Mouse (Mus musculus): ENCODE measurements around the gene Med1.
"Not testable (repeated sequence)": the region's sequence is repeated elsewhere in the genome, so short reads cannot be mapped to it uniquely, and the experiment has no call there.

Med1 gene

GRCm38 (mm10) chr11:98192901-98193805 is at the start of gene Med1:
Med1 (minus strand) TSS chr11:98193293.
- DNase-seq (ENCODE audit: low read depth, low spot score), result peak; percentile 97

- DNase-seq (ENCODE audit: low read depth, low spot score), result no peak
Observed at GRCm38 (mm10) chr11:98238995-98239394, 45.9 kb upstream of the Med1 start.

- peak; percentile 5 for DNase-seq (ENCODE audit: low read depth, low spot score)
Observed at GRCm38 (mm10) chr11:98238416-98238815, 45.3 kb upstream of the Med1 start.

- no peak for DNase-seq (ENCODE audit: low read depth, low spot score)
Observed at GRCm38 (mm10) chr11:98226349-98226748, 33.3 kb upstream of the Med1 start.

DNA sequence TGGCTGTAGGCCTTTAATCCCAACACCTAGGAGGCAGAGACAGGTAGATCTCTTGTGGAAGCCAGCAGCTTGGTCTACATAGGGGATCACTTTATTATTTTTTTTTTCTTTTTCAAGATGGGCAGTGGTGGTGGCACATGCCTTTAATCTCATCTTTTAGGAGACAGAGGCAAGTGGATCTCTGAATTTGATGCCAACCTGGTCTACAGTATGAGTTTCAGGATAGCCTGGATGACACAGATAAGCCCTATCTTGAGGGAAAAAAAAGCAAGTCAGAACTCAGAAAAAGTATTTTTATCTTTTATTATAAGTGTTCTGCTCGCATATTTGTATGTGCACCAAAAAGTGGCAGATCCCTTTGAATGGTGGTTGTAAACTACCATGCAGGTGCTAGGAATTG is 20.2 kb upstream of the Med1 start:
- DNase-seq (ENCODE audit: low read depth, low spot score), result no peak

DNA sequence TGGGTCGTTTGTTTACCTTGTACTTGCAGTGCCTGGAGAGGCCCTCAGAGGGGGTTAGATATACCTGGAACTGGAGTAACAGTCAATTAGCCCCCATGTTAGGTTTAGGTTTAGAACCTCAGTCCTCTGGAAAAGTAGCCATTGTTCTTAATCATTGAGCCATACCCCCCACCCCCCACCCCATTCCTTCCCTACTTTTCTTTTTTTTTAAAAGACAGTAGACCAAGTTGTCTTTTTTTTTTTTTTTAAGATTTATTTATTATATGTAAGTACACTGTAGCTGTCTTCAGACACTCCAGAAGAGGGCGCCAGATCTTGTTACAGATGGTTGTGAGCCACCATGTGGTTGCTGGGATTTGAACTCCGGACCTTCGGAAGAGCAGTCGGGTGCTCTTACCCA is 16.6 kb upstream of the Med1 start:
- DNase-seq (ENCODE audit: low read depth, low spot score), result not testable (repeated sequence)

DNA sequence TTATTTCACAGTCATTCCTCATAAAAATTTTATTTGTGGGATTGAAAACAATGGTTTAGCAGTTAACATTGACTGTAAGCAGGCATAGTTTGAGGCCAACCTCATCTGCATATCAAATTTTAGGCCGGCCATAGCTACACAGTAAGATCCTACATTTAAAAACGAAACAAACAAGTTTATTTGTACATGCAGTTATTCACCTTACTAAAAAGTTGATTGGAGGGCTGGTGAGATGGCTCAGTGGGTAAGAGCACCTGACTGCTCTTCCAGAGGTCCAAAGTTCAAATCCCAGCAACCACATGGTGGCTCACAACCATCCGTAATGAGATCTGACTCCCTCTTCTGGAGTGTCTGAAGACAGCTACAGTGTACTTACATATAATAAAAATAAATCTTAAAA is 13.2 kb upstream of the Med1 start:
- not testable (repeated sequence) for DNase-seq (ENCODE audit: low read depth, low spot score)

DNA sequence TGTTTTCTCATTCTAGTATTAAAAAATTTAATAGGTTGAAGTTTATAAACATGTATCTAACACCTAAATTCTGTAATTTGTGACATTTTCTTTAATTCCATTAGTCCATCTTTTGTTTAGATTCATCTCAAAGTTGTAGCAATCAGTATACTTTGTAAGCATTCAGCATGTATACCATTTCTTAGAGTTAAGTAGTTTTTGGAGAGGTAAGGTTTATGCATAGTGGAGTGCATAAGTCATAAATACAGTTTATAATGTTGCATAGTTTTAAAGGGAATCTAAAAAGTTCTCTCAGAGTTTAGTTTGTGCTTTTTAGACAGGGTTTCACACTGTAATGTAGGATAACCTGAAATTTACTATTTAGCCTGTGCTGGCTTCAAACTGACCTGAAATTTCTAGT is 12.4 kb upstream of the Med1 start:
- DNase-seq (ENCODE audit: low read depth, low spot score), result no peak

GRCm38 (mm10) chr11:98203931-98204421 is 10.9 kb upstream of the Med1 start:
- peak; percentile 14 for DNase-seq (ENCODE audit: low read depth, low spot score)

DNA sequence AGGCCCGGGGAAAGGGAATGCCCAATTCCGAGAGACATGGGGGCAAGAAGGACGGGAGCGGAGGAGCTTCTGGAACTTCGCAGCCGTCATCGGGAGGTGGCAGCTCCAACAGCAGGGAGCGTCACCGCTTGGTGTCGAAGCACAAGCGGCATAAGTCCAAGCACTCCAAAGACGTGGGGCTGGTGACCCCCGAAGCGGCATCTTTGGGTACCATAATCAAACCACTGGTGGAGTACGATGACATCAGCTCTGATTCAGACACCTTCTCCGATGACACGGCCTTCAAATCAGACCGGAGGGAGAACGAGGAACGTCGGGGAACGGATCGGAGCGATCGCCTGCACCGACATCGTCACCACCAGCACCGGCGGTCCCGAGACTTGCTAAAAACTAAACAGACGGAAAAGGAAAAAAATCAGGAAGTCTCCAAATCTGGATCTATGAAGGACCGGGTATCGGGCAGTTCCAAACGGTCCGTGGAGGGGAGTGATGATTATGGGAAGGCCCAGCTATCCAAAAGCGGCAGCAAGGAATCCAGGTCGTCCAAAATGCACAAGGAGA is 10.3 kb upstream of the Med1 start:
- DNase-seq (ENCODE audit: low read depth, low spot score), result no peak

GRCm38 (mm10) chr11:98202641-98203350 is 9.7 kb upstream of the Med1 start, which contains the start of gene Cdk12:
Cdk12 (plus strand) TSS chr11:98203059.
- peak; percentile 99 for DNase-seq (ENCODE audit: low read depth, low spot score)

DNA sequence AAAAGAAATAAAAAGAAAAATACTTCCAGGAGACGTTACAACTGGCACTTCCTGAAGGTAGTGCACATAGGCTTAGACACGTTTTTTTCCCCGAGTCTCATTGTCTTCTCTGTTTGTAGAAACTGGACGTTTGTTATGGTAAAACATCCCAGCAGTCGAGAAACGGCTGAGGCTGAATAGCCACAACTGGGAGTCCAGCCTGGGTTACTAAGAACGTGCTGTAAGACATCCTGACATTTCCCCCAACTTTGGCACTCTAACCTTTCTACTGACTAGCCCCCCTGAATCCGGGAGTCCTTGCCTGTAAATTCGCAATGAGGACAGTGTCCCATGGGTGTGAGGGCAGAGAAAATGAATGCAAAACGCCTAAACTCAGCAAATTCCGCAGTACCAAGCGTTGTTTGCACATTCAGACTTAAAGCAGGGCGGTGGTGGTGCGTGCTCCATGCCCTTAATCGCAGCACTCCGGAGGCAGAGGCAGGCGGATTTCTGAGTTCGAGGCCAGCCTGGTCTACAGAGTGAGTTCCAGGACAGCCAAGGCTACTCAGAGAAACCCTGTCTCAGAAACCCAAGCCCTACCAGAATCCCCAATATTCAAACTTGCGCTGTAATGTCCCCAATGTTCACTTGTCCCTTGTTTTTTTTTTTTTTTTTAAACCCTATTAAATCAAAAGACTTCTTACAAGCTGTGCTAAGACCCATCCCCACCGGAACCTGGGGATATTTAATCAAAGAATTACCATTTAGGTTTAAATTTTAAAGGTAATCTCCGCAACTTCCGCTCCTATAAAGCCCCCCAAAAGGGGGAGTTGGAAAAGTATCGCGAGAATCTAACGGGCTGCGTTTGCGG is 8.9 kb upstream of the Med1 start:
- peak; percentile 53 for DNase-seq (ENCODE audit: low read depth, low spot score)

GRCm38 (mm10) chr11:98190820-98191219 is 2.3 kb downstream of the Med1 start:
- no peak for DNase-seq (ENCODE audit: low read depth, low spot score)

DNA sequence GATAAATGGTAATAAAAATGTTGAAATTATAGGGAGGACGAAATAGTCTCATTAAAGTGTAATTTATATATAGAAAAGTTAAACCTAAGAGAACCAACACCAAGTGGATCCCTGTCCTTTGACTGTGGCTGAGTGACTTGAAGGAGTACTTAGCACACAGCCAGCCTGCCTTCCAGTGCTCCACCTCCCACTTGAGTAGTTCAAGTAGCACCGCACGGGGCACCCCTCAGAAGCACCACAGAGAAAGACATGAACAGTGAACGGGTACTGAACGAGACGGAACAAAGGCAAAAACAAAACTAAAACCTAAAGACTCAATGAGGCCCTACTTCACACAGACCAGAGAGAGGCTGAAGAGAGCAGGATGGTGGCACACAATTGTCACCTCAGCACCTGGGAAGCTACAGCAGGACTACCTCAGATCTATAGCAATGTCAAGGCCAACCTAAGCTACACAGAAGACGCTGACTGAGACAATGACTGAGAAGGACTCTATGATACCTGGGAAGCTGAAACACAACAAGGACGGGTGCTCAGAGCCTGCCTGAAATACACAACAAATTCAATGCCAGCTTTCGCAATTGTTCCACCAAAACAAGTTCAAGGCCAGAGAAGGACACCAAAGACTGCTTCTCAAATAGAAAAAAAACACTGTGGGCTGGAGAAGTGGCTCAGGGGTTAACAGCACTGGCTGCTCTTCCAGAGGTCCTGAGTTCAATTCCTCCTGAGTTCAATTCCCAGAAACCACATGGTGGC is 5.3 kb downstream of the Med1 start:
- DNase-seq (ENCODE audit: low read depth, low spot score), result no peak

DNA sequence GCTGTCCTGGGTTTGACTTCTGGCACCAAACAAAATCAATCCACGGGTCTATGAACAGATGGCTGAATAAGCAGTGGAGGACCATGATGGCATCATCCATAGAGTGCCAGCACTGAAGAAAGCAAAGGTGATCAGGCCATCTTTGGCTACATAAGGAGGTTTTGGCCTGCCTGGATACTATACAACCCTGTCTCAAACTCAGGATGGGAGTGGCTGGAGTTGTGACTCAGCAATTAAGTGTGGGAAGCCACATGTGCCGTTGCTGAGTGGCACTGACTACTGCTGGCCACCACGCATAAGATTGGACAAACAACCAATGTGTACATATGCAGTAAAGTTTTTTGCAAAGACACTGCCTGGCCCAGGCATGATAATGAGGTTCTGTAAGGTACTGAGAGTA is 10.9 kb downstream of the Med1 start:
- DNase-seq (ENCODE audit: low read depth, low spot score), result not testable (repeated sequence)

DNA sequence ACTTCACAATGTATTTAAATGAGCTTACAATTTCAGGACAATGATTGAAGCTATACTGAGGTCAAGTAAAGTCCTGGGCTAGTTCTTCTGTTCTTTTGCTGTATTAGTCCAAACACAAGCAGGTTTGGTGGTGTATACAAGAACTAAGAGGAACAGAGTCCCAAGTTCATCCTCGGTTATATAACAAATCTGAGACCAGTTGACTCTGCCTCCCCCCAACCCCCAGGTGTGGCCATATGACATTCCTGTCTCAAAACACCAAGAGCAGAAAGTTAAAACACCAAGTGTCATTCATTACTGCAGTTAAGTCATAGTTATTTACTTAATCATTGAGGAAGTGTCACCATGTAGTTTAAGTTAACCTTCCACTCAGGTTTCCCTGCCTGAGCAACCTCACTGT is 24.7 kb downstream of the Med1 start:
- no peak for DNase-seq (ENCODE audit: low read depth, low spot score)

DNA sequence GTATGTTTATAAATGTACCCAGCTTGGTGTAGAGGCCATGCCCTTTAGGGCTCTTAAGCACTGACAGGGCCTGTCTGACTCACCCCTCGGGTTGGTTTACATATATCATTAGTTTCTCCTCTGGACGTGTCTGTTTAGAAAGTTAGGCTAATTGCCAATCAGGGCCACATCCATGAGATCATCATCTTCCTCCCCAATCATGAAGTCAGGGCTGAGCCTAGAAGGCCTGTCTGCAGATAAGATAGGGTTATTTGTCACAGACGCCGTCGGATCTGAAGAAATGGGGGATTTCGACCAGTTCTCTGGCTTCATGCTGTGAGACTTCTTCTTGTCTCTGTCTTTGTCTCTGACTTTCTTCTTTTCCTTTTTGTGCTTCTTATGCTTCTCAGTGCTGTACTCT is 38.0 kb downstream of the Med1 start:
- DNase-seq (ENCODE audit: low read depth, low spot score), result no peak

DNA sequence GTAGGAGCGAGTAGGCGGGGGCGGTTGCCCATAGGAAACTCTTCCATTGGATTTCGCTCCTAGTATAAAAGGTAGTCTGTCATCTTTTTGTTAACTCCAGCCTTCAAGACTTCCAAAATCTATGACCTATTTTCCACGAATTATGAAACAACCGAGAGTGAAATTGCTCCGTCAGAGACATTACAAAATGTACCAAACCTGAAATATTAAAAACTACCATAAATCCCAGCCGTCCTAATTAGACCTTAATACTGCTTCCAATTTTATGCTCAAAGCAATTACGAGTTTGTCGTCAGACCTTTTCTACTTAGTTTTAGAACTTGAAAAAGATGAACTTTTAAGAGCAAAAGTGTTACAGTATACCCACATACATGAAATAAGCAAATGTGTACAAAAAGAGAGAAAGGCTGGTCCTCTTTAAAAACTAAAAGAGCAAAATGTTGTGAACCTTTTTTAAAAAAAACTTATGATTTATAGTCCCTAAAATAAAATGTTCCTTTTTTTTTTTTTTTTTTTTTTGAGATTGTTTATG is 42.4 kb downstream of the Med1 start:
- DNase-seq (ENCODE audit: low read depth, low spot score), result no peak

DNA sequence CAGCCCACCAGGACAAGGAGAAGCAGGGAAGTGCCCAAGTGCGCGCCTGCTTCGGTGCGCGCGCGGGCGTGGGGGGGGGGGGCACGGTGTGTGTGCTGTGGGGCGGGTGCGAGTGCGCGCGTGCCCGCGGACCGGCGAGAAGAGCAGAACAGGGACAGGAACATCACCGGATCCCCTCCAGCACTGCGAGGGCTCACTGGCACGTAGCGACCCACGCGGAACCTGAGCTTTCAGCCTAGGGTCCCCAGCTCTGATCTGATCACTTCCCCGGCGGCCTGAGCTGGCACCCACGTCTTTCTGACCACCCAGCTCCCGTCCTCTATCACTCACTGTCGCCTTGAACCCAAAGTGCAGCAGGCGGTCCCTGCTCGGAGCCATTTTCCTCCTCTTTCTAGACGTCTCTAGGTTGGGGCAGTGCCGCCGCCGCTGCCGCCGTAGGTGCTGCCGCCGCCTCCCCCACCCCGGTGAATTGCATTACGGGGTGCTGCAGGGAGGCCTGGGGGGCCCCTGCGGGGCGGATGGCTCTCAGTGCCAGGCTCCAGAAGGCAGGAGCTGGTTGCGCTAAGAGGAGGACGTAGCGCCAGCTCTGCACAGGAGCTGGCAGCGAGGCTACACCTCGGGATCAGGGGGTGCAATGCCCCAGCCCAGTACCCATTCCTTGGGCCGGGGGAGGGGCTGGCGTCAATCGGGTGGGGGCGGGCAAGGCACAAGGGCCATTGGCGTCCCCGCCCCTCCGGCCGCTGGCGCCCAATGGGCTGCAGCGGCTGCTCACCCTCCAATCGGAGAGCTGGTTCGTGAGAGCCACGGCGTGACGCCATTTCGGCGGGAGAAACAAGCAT is 43.1 kb downstream of the Med1 start, which contains the start of gene Fbxl20:
TSS of gene Fbxl20 (minus strand) at position 618 of the 839 bp plus-strand sequence.
- DNase-seq (ENCODE audit: low read depth, low spot score), result peak; percentile 94
